12 mouse cellular contexts compared by ENCODE assay signal in the genomic region with DNA sequence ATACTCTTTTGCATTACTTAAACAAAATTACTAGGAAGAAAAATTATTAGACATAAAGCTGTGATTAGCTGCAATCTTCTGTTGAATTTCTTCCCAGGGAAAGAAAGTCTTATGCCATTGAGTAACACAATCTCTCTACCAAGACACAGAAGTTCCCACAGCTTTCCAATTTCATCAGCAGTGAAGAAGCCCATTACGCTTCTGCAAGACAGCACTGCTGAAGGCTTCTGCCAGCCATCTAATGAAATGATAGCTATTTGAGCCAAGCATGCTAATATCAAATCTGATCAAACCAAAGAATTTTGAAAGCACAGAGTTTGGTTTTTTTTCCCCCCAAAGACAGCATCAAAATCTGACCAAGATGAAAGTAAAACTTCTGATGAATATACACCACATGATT.
"Had no signal": no experiment of that assay in that cellular context is flagged by ENCODE, and none has a peak within 500 bp of the region (broad histone marks: within the 10 kb centered on the region; RNA-seq: fewer than 3 reads in every experiment).

No protein-coding gene starts in this region.

- H3K4me1 ChIP-seq: limb, embryonic 10.5 days; liver, embryonic 15.5 days; neural tube, embryonic 12.5 days had no signal

- H3K4me2 ChIP-seq: liver, embryonic 11.5 days; liver, embryonic 15.5 days; neural tube, embryonic 12.5 days had no signal

- H3K36me3 ChIP-seq: limb, embryonic 10.5 days; liver, embryonic 15.5 days; neural tube, embryonic 12.5 days had no signal

- H3K4me3 ChIP-seq: layer of hippocampus, adult 2 months; limb, embryonic 10.5 days; liver, embryonic 15.5 days; neural tube, embryonic 12.5 days had no signal

- ATAC-seq: lung, postnatal 0 days had no signal

- H3K27me3 ChIP-seq: liver, embryonic 15.5 days; neural tube, embryonic 12.5 days had no signal

- DNase-seq: kidney, postnatal 10 days; kidney, postnatal 4 days; lung, adult 2 months; lung, postnatal 36 days; thymus, postnatal 14 days had no signal

- H3K27ac ChIP-seq: layer of hippocampus, adult 2 months; limb, embryonic 10.5 days; liver, embryonic 15.5 days; neural tube, embryonic 12.5 days; stomach, postnatal 0 days had no signal

- H3K9me3 ChIP-seq: limb, embryonic 10.5 days; liver, embryonic 15.5 days; neural tube, embryonic 12.5 days had no signal

- H3K9ac ChIP-seq: liver, embryonic 15.5 days; neural tube, embryonic 12.5 days had no signal
